Mouse (Mus musculus) C2C12 (cell line): ENCODE measurements around the gene E330009J07Rik. TPM values are rescaled to one million over a fixed set of nuclear protein-coding genes. Genes with fewer than 3 reads are reported as not detected.

Source experiments
- H3K27me3 ChIP-seq: one replicate; pipeline ENCODE4 v1.6.1; 2011; ENCODE audit not compliant: control insufficient read depth, insufficient read depth, insufficient read length
- H3K36me3 ChIP-seq: one replicate; pipeline ENCODE4 v1.6.1; 2011; ENCODE audit not compliant: control insufficient read depth, insufficient read depth
- H3K4me3 ChIP-seq: one replicate; pipeline ENCODE4 v1.5.1; 2011; ENCODE audit warnings: mild to moderate bottlenecking, control low read depth; ENCODE audit not compliant: poor library complexity, insufficient read depth, severe bottlenecking
- H3K79me2 ChIP-seq: one replicate; pipeline ENCODE4 v1.6.1; 2011; ENCODE audit not compliant: control insufficient read depth, insufficient read depth
- H3K79me3 ChIP-seq: one replicate; pipeline ENCODE4 v1.6.1; 2011; ENCODE audit warnings: low read depth, control low read depth
- H3ac ChIP-seq: one replicate; pipeline ENCODE3; 2011; ENCODE audit warnings: low read depth; ENCODE audit not compliant: control insufficient read depth, insufficient read length
- CEBPB ChIP-seq: IDR thresholded peaks from one replicate; pipeline ENCODE4 v1.6.1; 2011; ENCODE audit warnings: low read depth, mild to moderate bottlenecking, control low read depth, moderate library complexity
- CTCF ChIP-seq: IDR thresholded peaks from one replicate; pipeline ENCODE4 v1.5.1; 2011; ENCODE audit not compliant: control insufficient read depth, insufficient read depth, insufficient read length
- FOSL1 ChIP-seq: IDR thresholded peaks from one replicate; pipeline ENCODE4 v1.8.0; 2011; ENCODE audit warnings: mild to moderate bottlenecking, low read length; ENCODE audit not compliant: poor library complexity, insufficient read depth, severe bottlenecking
- MAX ChIP-seq: IDR thresholded peaks from one replicate; pipeline ENCODE4 v1.6.1; 2011; ENCODE audit warnings: mild to moderate bottlenecking, control low read depth
- MYOD1 ChIP-seq: IDR thresholded peaks from one replicate; pipeline ENCODE4 v1.6.1; 2011; ENCODE audit warnings: low read depth; ENCODE audit not compliant: control insufficient read depth, insufficient read length
- MYOG ChIP-seq: IDR thresholded peaks from one replicate; pipeline ENCODE4 v1.6.1; 2011; ENCODE audit not compliant: control insufficient read depth, insufficient read length; ENCODE audit errors: extremely low read depth
- USF1 ChIP-seq: IDR thresholded peaks from one replicate; pipeline ENCODE4 v1.6.1; 2011; ENCODE audit warnings: low read depth, mild to moderate bottlenecking, control low read depth, moderate library complexity
- long read RNA-seq, 2 experiments: library from polyadenylated mRNA; unstranded; transcript quantifications; one replicate each; pipeline ENCODE4 v2.0.0; 2019 to 2020
- polyA plus RNA-seq: library from polyadenylated mRNA; unstranded; fragments of >200 nt; fragmentation: generic; extraction: Trizol; gene quantifications from one replicate; pipeline ENCODE4 v1.2.1, GENCODE M21; 2012; ENCODE audit warnings: missing spikeins

The E330009J07Rik gene
- 0.82 TPM for polyA plus RNA-seq
- long read RNA-seq, experiment 1, full-length matches to known transcripts: 2 of 2 reads
- long read RNA-seq, experiment 1, partial matches to known transcripts: 0 of 2 reads
- long read RNA-seq, experiment 1, other reads (novel, unspliced or antisense): 0 of 2 reads
- long read RNA-seq, experiment 2, full-length matches to known transcripts: 8 of 12 reads
- long read RNA-seq, experiment 2, partial matches to known transcripts: 0 of 12 reads
- long read RNA-seq, experiment 2, other reads (novel, unspliced or antisense): 4 of 12 reads

GRCm38 (mm10) chr6:40436047-40436483 lies at the start of gene E330009J07Rik:
Gene E330009J07Rik (minus strand): TSS chr6:40436135.
- H3K27me3 ChIP-seq: peaks cover 10% of the 10 kb centered on the region
- TF ChIP-seq MYOD1 (no peak), FOSL1 (no peak), MYOG (no peak), USF1 (no peak), CEBPB (no peak), MAX (no peak), CTCF (no peak)

GRCm38 (mm10) chr6:40482318-40482717 lies 46.4 kb upstream of the E330009J07Rik start:
- TF ChIP-seq MYOG: no peak
- no peak for TF ChIP-seq FOSL1
- no peak for TF ChIP-seq CEBPB
- no peak for TF ChIP-seq CTCF
- no peak for TF ChIP-seq MYOD1
- no peak for TF ChIP-seq USF1
- Histone ChIP-seq H3K36me3 (peaks cover 80% of the 10 kb centered on the region), H3ac (no peak overlapping the region), H3K79me2 (no peaks in the 10 kb centered on the region), H3K79me3 (no peaks in the 10 kb centered on the region), H3K4me3 (no peak overlapping the region), H3K27me3 (no peaks in the 10 kb centered on the region)

More at GRCm38 (mm10) chr6:40436047-40436483, at the start of gene E330009J07Rik:
- no peaks in the 10 kb centered on the region for H3K79me3 ChIP-seq
- no peaks in the 10 kb centered on the region for H3K36me3 ChIP-seq
- H3K4me3 ChIP-seq: peak within 1 kb of the TSS; percentile 44
- H3K79me2 ChIP-seq: no peaks in the 10 kb centered on the region
- H3ac ChIP-seq: peak within 1 kb of the TSS; percentile 45

- Histone ChIP-seq H3K4me3 (no peak overlapping the region), H3K36me3 (peaks cover 88% of the 10 kb centered on the region), H3ac (no peak overlapping the region), H3K27me3 (no peaks in the 10 kb centered on the region), H3K79me2 (no peaks in the 10 kb centered on the region), H3K79me3 (no peaks in the 10 kb centered on the region)
- TF ChIP-seq MAX (no peak), FOSL1 (no peak), MYOG (no peak), CEBPB (no peak), MYOD1 (no peak), USF1 (no peak), CTCF (no peak)
Observed at GRCm38 (mm10) chr6:40479705-40480104, 43.8 kb upstream of the E330009J07Rik start.

GRCm38 (mm10) chr6:40476132-40476531 lies 40.2 kb upstream of the E330009J07Rik start:
- no peaks in the 10 kb centered on the region for H3K27me3 ChIP-seq
- TF ChIP-seq CEBPB: no peak
- no peak for TF ChIP-seq MYOG
- no peak for TF ChIP-seq MAX
- TF ChIP-seq CTCF: no peak
- no peak overlapping the region for H3K4me3 ChIP-seq
- H3K79me3 ChIP-seq: peaks cover 20% of the 10 kb centered on the region
- H3K79me2 ChIP-seq: peaks cover 28% of the 10 kb centered on the region
- H3ac ChIP-seq: no peak overlapping the region
- peaks cover 74% of the 10 kb centered on the region for H3K36me3 ChIP-seq

- TF ChIP-seq MYOG: no peak
- TF ChIP-seq CEBPB: no peak
- no peak for TF ChIP-seq CTCF
- TF ChIP-seq USF1: no peak
- TF ChIP-seq MAX: no peak
- no peak for TF ChIP-seq MYOD1
- TF ChIP-seq FOSL1: no peak
- H3K79me2 ChIP-seq: peaks cover 28% of the 10 kb centered on the region
- peaks cover 39% of the 10 kb centered on the region for H3K36me3 ChIP-seq
- H3K79me3 ChIP-seq: peaks cover 20% of the 10 kb centered on the region
- peak overlapping the region; percentile 84 for H3K4me3 ChIP-seq
- H3ac ChIP-seq: peak overlapping the region; percentile 86
- no peaks in the 10 kb centered on the region for H3K27me3 ChIP-seq
Observed at GRCm38 (mm10) chr6:40471720-40472010, 35.7 kb upstream of the E330009J07Rik start.
